Mouse (Mus musculus) lung, postnatal 0 days (tissue): ENCODE measurements around the gene Zfp747. TPM values are rescaled to one million over a fixed set of nuclear protein-coding genes. Genes with fewer than 3 reads are reported as not detected.
"Not testable (repeated sequence)": the region's sequence is repeated elsewhere in the genome, so short reads cannot be mapped to it uniquely, and the experiment has no call there.

Source experiments
- ATAC-seq: fragments of 200-750 bp; cut with Nextera tagmentation; 2 replicates; pipeline ENCODE4 v1.8.0; 2017; ENCODE audit warnings: moderate library complexity
- DNase-seq: peaks from one replicate; pipeline ENCODE4 v3.0.0-alpha.2; 2016; ENCODE audit warnings: low spot score
- H3K27ac ChIP-seq: fragments of 300-500 bp; sonication (generic); 2 replicates; pipeline ENCODE4 v1.5.1; 2014; ENCODE audit warnings: antibody characterized with exemption, mild to moderate bottlenecking, low read length, mixed read lengths
- H3K27me3 ChIP-seq: fragments of 300-500 bp; sonication (generic); replicated peaks from 2 replicates; pipeline ENCODE4 v1.6.1; 2014; ENCODE audit warnings: low read length, mixed read lengths; ENCODE audit not compliant: insufficient read depth
- H3K36me3 ChIP-seq: fragments of 300-500 bp; sonication (generic); 2 replicates; pipeline ENCODE4 v1.6.1; 2014; ENCODE audit warnings: low read length, mixed read lengths; ENCODE audit not compliant: insufficient read depth
- H3K4me1 ChIP-seq: fragments of 300-500 bp; sonication (generic); 2 replicates; pipeline ENCODE4 v1.6.1; 2014; ENCODE audit warnings: antibody characterized with exemption, low read depth, low read length, mixed read lengths; ENCODE audit not compliant: insufficient read depth
- H3K4me2 ChIP-seq: fragments of 300-500 bp; sonication (generic); replicated peaks from 2 replicates; pipeline ENCODE4 v1.6.1; 2014; ENCODE audit warnings: low read depth, mild to moderate bottlenecking, low read length, moderate library complexity, mixed read lengths
- H3K4me3 ChIP-seq: fragments of 300-500 bp; sonication (generic); 2 replicates; pipeline ENCODE4 v1.5.1; 2014; ENCODE audit warnings: low read depth, low read length
- H3K9ac ChIP-seq: fragments of 300-500 bp; sonication (generic); replicated peaks from 2 replicates; pipeline ENCODE4 v1.6.1; 2014; ENCODE audit warnings: low read depth, mild to moderate bottlenecking
- H3K9me3 ChIP-seq: fragments of 300-500 bp; sonication (generic); 2 replicates; pipeline ENCODE4 v1.6.1; 2016; ENCODE audit warnings: low read length, mixed read lengths
- CTCF ChIP-seq: IDR thresholded peaks from 2 replicates; pipeline ENCODE4 v1.5.1; 2016; ENCODE audit warnings: antibody characterized with exemption, mild to moderate bottlenecking
- EP300 ChIP-seq: IDR thresholded peaks from 2 replicates; pipeline ENCODE4 v1.6.1; 2016; ENCODE audit warnings: antibody characterized with exemption, mild to moderate bottlenecking, control low read depth
- WGBS: fragments of 180-500 bp; shearing (Covaris S2); extraction: QIAGEN DNeasy Blood & Tissue Kit; methylation state at CpG from one replicate; pipeline ENCODE4 v1.1.7; 2014; 5-methylcytosine and 5-hydroxymethylcytosine counted together
- polyA plus RNA-seq: library from polyadenylated mRNA; unstranded; fragments of >200 nt; fragmentation: Nextera tagmentation; extraction: Ambion mirVana; gene quantifications from 2 replicates; pipeline ENCODE4 v1.2.1, GENCODE M21; 2015

Zfp747 gene
- polyA plus RNA-seq, 1 experiment from 2014 or later = 7.3 TPM

GRCm38 (mm10) chr7:127378310-127378921 lies 2.6 kb upstream of the Zfp747 start:
- no peak for DNase-seq
- Histone ChIP-seq H3K4me2 (no peak overlapping the region), H3K9ac (no peak overlapping the region), H3K4me1 (peaks cover 2% of the 10 kb centered on the region; the same call in 1 of the 2 replicates), H3K36me3 (no peaks in the 10 kb centered on the region), H3K27ac (no peak overlapping the region), H3K9me3 (no peaks in the 10 kb centered on the region), H3K27me3 (no peaks in the 10 kb centered on the region), H3K4me3 (no peak overlapping the region)
- ATAC-seq = no peak
- no peak for TF ChIP-seq EP300
- no peak for TF ChIP-seq CTCF
- 72% methylated on average over 6 of the region's 6 CpGs for WGBS

- TF ChIP-seq CTCF = peak; percentile 33; the same call in 1 of the 2 replicates
- not testable (repeated sequence) for H3K4me1 ChIP-seq, H3K4me2 ChIP-seq, H3K4me3 ChIP-seq, ATAC-seq, H3K9me3 ChIP-seq, H3K27ac ChIP-seq, H3K36me3 ChIP-seq, H3K9ac ChIP-seq, H3K27me3 ChIP-seq, DNase-seq
- 72% methylated on average over 3 of the region's 3 CpGs for WGBS
These were observed 4.0 kb downstream of the Zfp747 start for GRCm38 (mm10) chr7:127371870-127372269.

- Histone ChIP-seq H3K9me3 (no peaks in the 10 kb centered on the region), H3K27ac (no peak overlapping the region), H3K4me2 (no peak overlapping the region), H3K4me3 (no peak overlapping the region), H3K36me3 (no peaks in the 10 kb centered on the region), H3K27me3 (no peaks in the 10 kb centered on the region), H3K4me1 (peaks cover 2% of the 10 kb centered on the region; the same call in 1 of the 2 replicates), H3K9ac (no peak overlapping the region)
- DNase-seq = no peak
- no peak for TF ChIP-seq CTCF
- no peak for TF ChIP-seq EP300
- WGBS = 66% methylated on average over 2 of the region's 2 CpGs
- no peak for ATAC-seq
These were observed 4.6 kb downstream of the Zfp747 start for GRCm38 (mm10) chr7:127371213-127371612.

GRCm38 (mm10) chr7:127366249-127366648 lies 9.6 kb downstream of the Zfp747 start:
- WGBS = 63% methylated on average over 3 of the region's 3 CpGs
- no peak for TF ChIP-seq CTCF
- TF ChIP-seq EP300 = no peak; the same call in 1 of the 2 replicates

GRCm38 (mm10) chr7:127364166-127364565 lies 11.7 kb downstream of the Zfp747 start:
- ATAC-seq (peak; percentile 35; the same call in 1 of the 2 replicates), DNase-seq (peak; percentile 69)
- WGBS = 65% methylated on average over 4 of the region's 4 CpGs
- no peaks in the 10 kb centered on the region for H3K36me3 ChIP-seq
- peak overlapping the region; percentile 33 for H3K4me3 ChIP-seq
- peak overlapping the region; percentile 64 for H3K4me2 ChIP-seq
- no peak overlapping the region for H3K27ac ChIP-seq
- H3K4me1 ChIP-seq = peaks cover 5% of the 10 kb centered on the region; the same call in 1 of the 2 replicates
- H3K27me3 ChIP-seq = no peaks in the 10 kb centered on the region
- TF ChIP-seq CTCF (no peak), EP300 (no peak)
- H3K9me3 ChIP-seq = no peaks in the 10 kb centered on the region
- no peak overlapping the region for H3K9ac ChIP-seq

More at GRCm38 (mm10) chr7:127366249-127366648, 9.6 kb downstream of the Zfp747 start:
- no peak overlapping the region for H3K4me3 ChIP-seq
- no peak overlapping the region for H3K4me2 ChIP-seq
- H3K9ac ChIP-seq = no peak overlapping the region
- DNase-seq (peak; percentile 25), ATAC-seq (no peak)
- no peak overlapping the region for H3K27ac ChIP-seq
- no peaks in the 10 kb centered on the region for H3K27me3 ChIP-seq
- H3K4me1 ChIP-seq = peaks cover 5% of the 10 kb centered on the region; the same call in 1 of the 2 replicates
- no peaks in the 10 kb centered on the region for H3K9me3 ChIP-seq
- no peaks in the 10 kb centered on the region for H3K36me3 ChIP-seq

- peak; percentile 31 for DNase-seq
- H3K4me2 ChIP-seq = peak overlapping the region; percentile 64
- peak overlapping the region; percentile 59 for H3K9ac ChIP-seq
- peaks cover 5% of the 10 kb centered on the region; the same call in 1 of the 2 replicates for H3K4me1 ChIP-seq
- 4% methylated on average over 24 of the region's 24 CpGs for WGBS
- peak overlapping the region; percentile 33 for H3K4me3 ChIP-seq
- no peak overlapping the region for H3K27ac ChIP-seq
- ATAC-seq = peak; percentile 65
- no peaks in the 10 kb centered on the region for H3K36me3 ChIP-seq
- no peak for TF ChIP-seq EP300
- no peak for TF ChIP-seq CTCF
- no peaks in the 10 kb centered on the region for H3K27me3 ChIP-seq
- H3K9me3 ChIP-seq = no peaks in the 10 kb centered on the region
These were observed 12.4 kb downstream of the Zfp747 start for GRCm38 (mm10) chr7:127363475-127363921.
